8 mouse cellular contexts compared by ENCODE assay signal in genomic region chr2:127270300-127271041, GRCm38 (mm10). TPM values are rescaled to one million over a fixed set of nuclear protein-coding genes. Genes with fewer than 3 reads are reported as not detected.
DNase-seq lines count a peak whose midpoint lies in the region; ATAC-seq and TF ChIP-seq lines count a peak whose summit lies in the region.

No protein-coding gene starts in this region.

- H3K27me3 ChIP-seq in G1E (ENCODE audit: insufficient read depth, low read length): no peaks in the 10 kb centered on the region
- H3K27me3 ChIP-seq in hindbrain, embryonic 10.5 days (ENCODE audit: insufficient read depth, poor library complexity, severe bottlenecking): no peaks in the 10 kb centered on the region
- no peaks in the 10 kb centered on the region for H3K27me3 ChIP-seq in lung, embryonic 15.5 days

- DNase-seq in G1E (ENCODE audit: low spot score): peak; percentile 82
- DNase-seq in cerebellum, adult 8-10 months: peak; percentile 84
- DNase-seq in hindbrain, embryonic 10.5 days (ENCODE audit: low spot score): peak; percentile 87
- peak; percentile 50 for DNase-seq in layer of hippocampus, adult 9-10 months (ENCODE audit: low spot score)
- DNase-seq in ovary, adult 18-20 months (ENCODE audit: low spot score): peak; percentile 83
- DNase-seq in thymus, postnatal 0 days (ENCODE audit: low spot score): peak; percentile 71

- peak overlapping the region; percentile 83 for H3K4me3 ChIP-seq in G1E (ENCODE audit: low read depth, low read length)
- peak overlapping the region; percentile 95 for H3K4me3 ChIP-seq in hindbrain, embryonic 10.5 days
- H3K4me3 ChIP-seq in lung, embryonic 15.5 days: peak overlapping the region; percentile 81

- H3K27ac ChIP-seq in hindbrain, embryonic 10.5 days: peak overlapping the region; percentile 97
- H3K27ac ChIP-seq in lung, embryonic 15.5 days: peak overlapping the region; percentile 96

- peak overlapping the region; percentile 74 for H3K4me2 ChIP-seq in lung, embryonic 15.5 days

- H3K9ac ChIP-seq in lung, embryonic 15.5 days: peak overlapping the region; percentile 77

- ATAC-seq in G1E (ENCODE audit: extremely low read depth, insufficient number of reproducible peaks, low FRiP score, poor library complexity, severe bottlenecking): peak; percentile 41; the same call in 1 of the 2 replicates
- peak; percentile 87 for ATAC-seq in frontal cortex, adult (ENCODE audit: low TSS enrichment)
- ATAC-seq in lung, embryonic 15.5 days (ENCODE audit: borderline replicate concordance, extremely low read depth, low FRiP score, low TSS enrichment): peak; percentile 95

- under 1% methylated on average over 75 of the region's 75 CpGs for WGBS in hindbrain, embryonic 10.5 days
- 1% methylated on average over 69 of the region's 75 CpGs for WGBS in lung, embryonic 15.5 days

- peaks cover 33% of the 10 kb centered on the region for H3K36me3 ChIP-seq in G1E (replicated peaks)
- peaks cover 9% of the 10 kb centered on the region; the same call in 1 of the 2 replicates for H3K36me3 ChIP-seq in hindbrain, embryonic 10.5 days
- H3K36me3 ChIP-seq in lung, embryonic 15.5 days: no peaks in the 10 kb centered on the region

- peaks cover 38% of the 10 kb centered on the region for H3K4me1 ChIP-seq in G1E (ENCODE audit: insufficient read depth, low read depth, low read length)
- H3K4me1 ChIP-seq in hindbrain, embryonic 10.5 days (replicated peaks): peaks cover 16% of the 10 kb centered on the region
- H3K4me1 ChIP-seq in lung, embryonic 15.5 days: peaks cover 4% of the 10 kb centered on the region

- no peak for TF ChIP-seq CTCF in G1E (IDR thresholded peaks at IDR 0.05; ENCODE audit: low read depth, low read length)

- no peaks in the 10 kb centered on the region for H3K9me3 ChIP-seq in G1E (replicated peaks)
- H3K9me3 ChIP-seq in hindbrain, embryonic 10.5 days: no peaks in the 10 kb centered on the region
- H3K9me3 ChIP-seq in lung, embryonic 15.5 days: no peaks in the 10 kb centered on the region

RNA-seq across cellular contexts. Expression of gene Stard7, which starts 0.5 kb away (rescaled TPM):
- 73.9 and 81.6 TPM in 2 replicates for total RNA-seq in G1E (2014; fragmentation: Nextera tagmentation)
- 242 and 250 TPM in 2 replicates for total RNA-seq in G1E (2017)
- 46.5 and 50.4 TPM in 2 replicates for polyA plus RNA-seq in G1E (2012)
- 73.6 and 78.7 TPM in 2 replicates for polyA plus RNA-seq in hindbrain, embryonic 10.5 days (2016; fragmentation: Nextera tagmentation; extraction: Ambion mirVana)
- polyA plus RNA-seq in lung, embryonic 15.5 days (2015; fragmentation: Nextera tagmentation; extraction: Ambion mirVana): 68.6 and 71.0 TPM in 2 replicates
- 56.7 and 61.8 TPM in 2 replicates for polyA plus RNA-seq in thymus, postnatal 0 days (2015; fragmentation: Nextera tagmentation; extraction: Ambion mirVana)

RNA-seq across cellular contexts. Expression of gene Tmem127, which starts 22.8 kb away (rescaled TPM):
- total RNA-seq in G1E (2014; fragmentation: Nextera tagmentation): 21.7 and 47.9 TPM in 2 replicates
- total RNA-seq in G1E (2017): 29.9 and 30.8 TPM in 2 replicates
- 26.4 and 27.7 TPM in 2 replicates for polyA plus RNA-seq in G1E (2012)
- 26.5 and 27.3 TPM in 2 replicates for polyA plus RNA-seq in hindbrain, embryonic 10.5 days (2016; fragmentation: Nextera tagmentation; extraction: Ambion mirVana)
- polyA plus RNA-seq in lung, embryonic 15.5 days (2015; fragmentation: Nextera tagmentation; extraction: Ambion mirVana): 27.8 and 30.9 TPM in 2 replicates
- 30.7 and 34.2 TPM in 2 replicates for polyA plus RNA-seq in thymus, postnatal 0 days (2015; fragmentation: Nextera tagmentation; extraction: Ambion mirVana)

RNA-seq across cellular contexts. Expression of gene Ciao1, which starts 22.9 kb away (rescaled TPM):
- total RNA-seq in G1E (2014; fragmentation: Nextera tagmentation) (40.9 and 49.2 TPM in 2 replicates), G1E (2017) (42.5 and 46.4 TPM in 2 replicates)
- polyA plus RNA-seq in G1E (2012): 11.3 and 12.7 TPM in 2 replicates
- 53.2 and 55.4 TPM in 2 replicates for polyA plus RNA-seq in hindbrain, embryonic 10.5 days (2016; fragmentation: Nextera tagmentation; extraction: Ambion mirVana)
- polyA plus RNA-seq in lung, embryonic 15.5 days (2015; fragmentation: Nextera tagmentation; extraction: Ambion mirVana): 64.4 and 67.9 TPM in 2 replicates
- 86.2 and 91.2 TPM in 2 replicates for polyA plus RNA-seq in thymus, postnatal 0 days (2015; fragmentation: Nextera tagmentation; extraction: Ambion mirVana)

Comparison
In these comparisons a context has a peak if more than half of its experiments do, and no peak if none do; other contexts are left out.
1. Peak in every context shown above with its lines: DNase-seq, ATAC-seq, H3K4me3 ChIP-seq and H3K27ac ChIP-seq.
2. ATAC-seq: peak in every context shown above with its lines; median percentile 95 in lung, embryonic 15.5 days; 87 in frontal cortex, adult; 41 in G1E.